Mouse (Mus musculus) kidney, adult 2 months (tissue): Measurements from ENCODE around the gene Olfr1100.

Experiments used
- CTCF ChIP-seq: fragments of 200-500 bp; conservative IDR thresholded peaks from 2 replicates; pipeline ENCODE4 v1.5.1; 2011; ENCODE audit warnings: low read depth, mild to moderate bottlenecking, control low read depth, low read length, moderate library complexity, mixed read lengths; ENCODE audit not compliant: insufficient read depth, insufficient read length
- POLR2A ChIP-seq: fragments of 200-500 bp; IDR thresholded peaks from one replicate; pipeline ENCODE4 v1.6.1; 2011; ENCODE audit warnings: low read depth, low read length, control low read depth

GRCm38 (mm10) chr2:86979854-86980253 is at the start of gene Olfr1100:
- TF ChIP-seq CTCF (no peak), POLR2A (no peak)
